Mouse (Mus musculus) liver, embryonic 16.5 days (tissue): Measurements from ENCODE around the gene Rpp25l. TPM values are rescaled to one million over a fixed set of nuclear protein-coding genes. Genes with fewer than 3 reads are reported as not detected.
A peak's percentile ranks its signal among the peaks of the same experiment; 100 is the strongest.

Experiments used
- ATAC-seq: fragments of 200-750 bp; cut with Nextera tagmentation; 2 replicates; pipeline ENCODE4 v1.8.0; 2017; ENCODE audit warnings: low read depth, mild to moderate bottlenecking, moderate number of reproducible peaks, moderate library complexity
- H3K27ac ChIP-seq: fragments of 300-500 bp; sonication (generic); 2 replicates; pipeline ENCODE4 v1.5.1; 2014; ENCODE audit warnings: mild to moderate bottlenecking, low read length
- H3K27me3 ChIP-seq: fragments of 300-500 bp; sonication (generic); 2 replicates; pipeline ENCODE4 v1.6.1; 2014; ENCODE audit warnings: low read depth, low read length, mixed read lengths; ENCODE audit not compliant: control insufficient read depth, insufficient read depth
- H3K36me3 ChIP-seq: fragments of 300-500 bp; sonication (generic); 2 replicates; pipeline ENCODE4 v1.6.1; 2014; ENCODE audit warnings: mild to moderate bottlenecking; ENCODE audit not compliant: control insufficient read depth, insufficient read depth
- H3K4me1 ChIP-seq: fragments of 300-500 bp; sonication (generic); 2 replicates; pipeline ENCODE4 v1.6.1; 2014; ENCODE audit warnings: low read depth, low read length, mixed read lengths; ENCODE audit not compliant: control insufficient read depth
- H3K4me2 ChIP-seq: fragments of 300-500 bp; sonication (generic); 2 replicates; pipeline ENCODE4 v1.6.1; 2014; ENCODE audit warnings: low read depth, low read length, mixed read lengths
- H3K4me3 ChIP-seq: fragments of 300-500 bp; sonication (generic); 2 replicates; pipeline ENCODE4 v1.5.1; 2014; ENCODE audit warnings: low read depth, mild to moderate bottlenecking, low read length
- H3K9ac ChIP-seq: fragments of 300-500 bp; sonication (generic); 2 replicates; pipeline ENCODE4 v1.6.1; 2014; ENCODE audit warnings: low read depth, low read length
- H3K9me3 ChIP-seq: fragments of 300-500 bp; sonication (generic); replicated peaks from 2 replicates; pipeline ENCODE4 v1.6.1; 2016; ENCODE audit warnings: low read length; ENCODE audit not compliant: control insufficient read depth
- WGBS: fragments of 180-500 bp; shearing (Covaris S2); extraction: QIAGEN DNeasy Blood & Tissue Kit; methylation state at CpG from one replicate; pipeline ENCODE4 v1.1.7; 2014; ENCODE audit not compliant: insufficient replicate concordance; 5-methylcytosine and 5-hydroxymethylcytosine counted together
- polyA plus RNA-seq: library from polyadenylated mRNA; unstranded; fragments of >200 nt; fragmentation: Nextera tagmentation; extraction: Ambion mirVana; gene quantifications from 2 replicates; pipeline ENCODE4 v1.2.1, GENCODE M21; 2015

Gene Rpp25l
- polyA plus RNA-seq, 1 experiment from 2014 or later = 27.2 TPM

DNA sequence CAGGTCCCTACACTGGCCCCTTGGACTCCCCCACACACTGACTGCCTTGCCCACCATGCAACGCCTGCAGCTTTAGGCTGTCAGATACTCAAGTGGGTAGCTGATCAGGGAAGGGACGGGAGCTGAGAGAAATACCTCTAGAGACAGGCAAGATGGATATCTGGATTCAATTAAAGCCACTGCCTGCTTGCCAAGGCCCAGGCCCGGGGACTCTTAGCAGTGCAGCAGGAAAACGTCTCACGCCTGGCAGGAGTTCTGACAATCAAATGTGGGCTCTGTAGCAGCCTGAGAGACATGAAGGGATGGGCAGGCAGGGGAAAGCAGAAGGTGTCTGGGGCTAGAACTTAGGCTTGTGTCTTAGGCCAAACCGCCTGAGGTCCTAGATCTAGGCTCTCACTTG is 3.5 kb upstream of the Rpp25l start:
- no peak for ATAC-seq
- Histone ChIP-seq H3K27me3 (no peaks in the 10 kb centered on the region), H3K9me3 (no peaks in the 10 kb centered on the region), H3K4me1 (peaks cover 18% of the 10 kb centered on the region), H3K9ac (no peak overlapping the region), H3K4me3 (no peak overlapping the region), H3K27ac (no peak overlapping the region), H3K4me2 (no peak overlapping the region), H3K36me3 (peaks cover 10% of the 10 kb centered on the region)
- WGBS = 71% methylated on average over 6 of the region's 6 CpGs

DNA sequence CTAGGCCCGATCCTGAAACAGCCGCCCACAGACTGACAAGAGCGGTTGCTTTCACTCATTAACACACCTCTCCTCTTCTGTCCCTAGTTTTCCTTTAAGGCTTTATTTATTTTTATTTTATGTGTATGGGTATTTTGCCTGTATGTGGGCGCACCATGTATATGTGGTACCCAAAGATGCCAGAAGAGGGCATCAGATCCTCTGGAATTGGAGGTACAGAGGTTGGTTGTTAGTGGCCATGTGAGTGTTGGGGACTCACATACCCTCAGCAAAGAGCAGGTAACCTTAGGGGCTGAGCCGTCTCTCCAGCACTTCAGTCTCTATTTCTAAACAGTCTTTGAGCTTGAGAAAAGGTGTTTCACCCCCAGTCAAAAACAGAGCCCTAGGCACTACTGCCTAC is 2.3 kb upstream of the Rpp25l start:
- no peaks in the 10 kb centered on the region for H3K9me3 ChIP-seq
- no peak overlapping the region for H3K4me2 ChIP-seq
- H3K27ac ChIP-seq = no peak overlapping the region
- peaks cover 10% of the 10 kb centered on the region for H3K36me3 ChIP-seq
- peaks cover 17% of the 10 kb centered on the region for H3K4me1 ChIP-seq
- ATAC-seq = no peak
- H3K4me3 ChIP-seq = no peak overlapping the region
- H3K9ac ChIP-seq = no peak overlapping the region
- WGBS = 81% methylated on average over 5 of the region's 5 CpGs
- H3K27me3 ChIP-seq = no peaks in the 10 kb centered on the region

DNA sequence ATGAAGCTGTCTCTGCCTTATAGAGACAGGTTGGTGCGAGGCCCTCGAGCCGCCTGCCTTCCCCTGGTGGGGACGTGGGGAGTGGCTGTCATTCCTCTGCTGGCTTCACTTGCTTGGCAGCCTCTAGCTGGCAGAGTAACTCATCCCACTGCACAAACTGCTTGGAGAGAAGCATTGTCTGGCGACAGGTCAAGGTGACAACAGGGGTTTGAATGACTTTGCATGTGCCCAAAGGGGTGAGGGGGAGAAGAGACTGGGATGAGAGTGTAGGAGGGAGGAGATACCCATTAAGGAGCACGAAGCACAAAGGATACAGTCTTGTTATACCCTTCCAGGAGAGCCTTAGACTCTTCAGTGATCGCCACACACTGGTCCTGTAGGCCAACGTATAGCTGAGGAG is 1.7 kb upstream of the Rpp25l start:
- Histone ChIP-seq H3K4me3 (no peak overlapping the region), H3K4me2 (no peak overlapping the region), H3K9me3 (no peaks in the 10 kb centered on the region), H3K27ac (no peak overlapping the region), H3K4me1 (peaks cover 17% of the 10 kb centered on the region), H3K27me3 (no peaks in the 10 kb centered on the region), H3K9ac (no peak overlapping the region), H3K36me3 (peaks cover 10% of the 10 kb centered on the region)
- no peak for ATAC-seq
- WGBS = 74% methylated on average over 8 of the region's 8 CpGs

DNA sequence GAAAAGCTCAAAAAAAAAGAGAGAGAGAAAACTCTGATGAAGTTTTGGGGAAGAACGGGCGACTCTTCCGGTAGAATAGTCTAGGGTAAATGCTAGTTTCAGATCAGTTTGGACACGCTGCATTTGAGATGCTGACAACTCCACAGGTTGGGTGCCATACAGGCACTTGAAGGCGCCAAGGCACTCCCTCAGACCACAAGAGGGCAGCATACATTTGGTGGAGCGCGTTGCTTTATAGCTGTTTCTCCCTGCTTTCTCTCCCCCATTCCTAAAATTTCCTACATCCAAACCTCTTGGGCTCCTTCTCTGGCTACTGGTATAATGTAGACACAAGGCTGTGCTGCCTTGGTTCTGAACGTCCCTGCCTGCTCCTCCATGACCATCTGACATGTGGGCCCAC is 942 bp upstream of the Rpp25l start:
- 18% methylated on average over 8 of the region's 8 CpGs for WGBS
- peak overlapping the region; percentile 88 for H3K4me3 ChIP-seq
- peaks cover 17% of the 10 kb centered on the region for H3K4me1 ChIP-seq
- H3K27ac ChIP-seq = no peak overlapping the region
- H3K9ac ChIP-seq = no peak overlapping the region; the same call in 1 of the 2 replicates
- H3K4me2 ChIP-seq = peak overlapping the region; percentile 96
- no peak for ATAC-seq
- H3K27me3 ChIP-seq = no peaks in the 10 kb centered on the region
- peaks cover 8% of the 10 kb centered on the region for H3K36me3 ChIP-seq
- H3K9me3 ChIP-seq = no peaks in the 10 kb centered on the region

DNA sequence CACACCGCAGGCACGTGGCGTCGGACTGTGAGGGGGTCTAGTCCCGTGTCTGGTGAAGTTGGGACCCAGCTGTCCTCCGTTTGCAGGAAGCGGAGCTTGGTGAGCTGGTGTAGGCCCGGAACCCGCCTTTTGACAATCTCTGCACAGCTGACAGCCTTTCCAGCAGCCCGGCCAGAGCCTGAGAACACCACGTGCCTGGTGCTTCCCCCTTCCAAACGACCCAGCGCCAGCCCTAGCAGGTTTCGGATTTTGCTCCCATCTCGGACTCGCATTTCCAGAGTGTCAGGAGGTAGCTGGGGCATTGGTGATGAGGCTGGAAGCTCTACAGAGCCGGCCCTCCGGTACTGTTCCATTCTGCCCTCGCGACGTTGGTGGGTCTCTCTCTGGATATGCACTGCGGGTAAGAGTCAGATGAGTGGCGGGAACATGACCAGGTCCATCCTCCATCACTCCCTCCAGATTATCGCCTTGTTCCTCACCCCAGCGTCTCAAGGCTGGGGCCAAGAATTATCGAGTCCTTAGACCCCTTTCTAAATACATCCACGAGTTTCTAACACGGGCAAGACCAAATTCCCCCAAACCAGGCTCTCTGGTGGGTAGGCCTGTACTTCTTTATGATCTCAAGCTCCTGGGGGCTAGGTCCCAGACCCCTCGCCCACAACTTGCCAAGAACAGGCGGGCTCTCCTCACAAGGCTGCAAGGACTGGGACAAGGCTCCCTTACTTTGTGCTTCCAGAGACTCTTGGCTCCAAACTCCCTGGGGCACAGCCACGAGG is 725 bp downstream of the Rpp25l start:
- Histone ChIP-seq H3K27me3 (peaks cover 3% of the 10 kb centered on the region; the same call in 1 of the 2 replicates), H3K4me3 (peak overlapping the region; percentile 88), H3K4me2 (peak overlapping the region; percentile 96), H3K9ac (peak overlapping the region; percentile 92), H3K27ac (peak overlapping the region; percentile 62; the same call in 1 of the 2 replicates), H3K36me3 (no peaks in the 10 kb centered on the region; the same call in 1 of the 2 replicates), H3K9me3 (no peaks in the 10 kb centered on the region), H3K4me1 (peaks cover 17% of the 10 kb centered on the region)
- ATAC-seq = peak; percentile 35
- 42% methylated on average over 31 of the region's 31 CpGs for WGBS

- peaks cover 17% of the 10 kb centered on the region for H3K4me1 ChIP-seq
- peak overlapping the region; percentile 96 for H3K4me2 ChIP-seq
- H3K27ac ChIP-seq = no peak overlapping the region
- H3K9me3 ChIP-seq = no peaks in the 10 kb centered on the region
- H3K9ac ChIP-seq = peak overlapping the region; percentile 92
- 74% methylated on average over 16 of the region's 16 CpGs for WGBS
- no peaks in the 10 kb centered on the region for H3K36me3 ChIP-seq
- H3K27me3 ChIP-seq = peaks cover 4% of the 10 kb centered on the region; the same call in 1 of the 2 replicates
- H3K4me3 ChIP-seq = peak overlapping the region; percentile 88
- no peak for ATAC-seq
Measured at GRCm38 (mm10) chr4:41711705-41712375, 1.5 kb downstream of the Rpp25l start.

GRCm38 (mm10) chr4:41710229-41710628 is 3.1 kb downstream of the Rpp25l start:
- ATAC-seq = no peak
- no peak overlapping the region for H3K4me2 ChIP-seq
- 66% methylated on average over 4 of the region's 4 CpGs for WGBS
- peaks cover 8% of the 10 kb centered on the region; the same call in 1 of the 2 replicates for H3K27me3 ChIP-seq
- H3K4me3 ChIP-seq = no peak overlapping the region
- no peaks in the 10 kb centered on the region for H3K36me3 ChIP-seq
- H3K9ac ChIP-seq = no peak overlapping the region
- H3K9me3 ChIP-seq = no peaks in the 10 kb centered on the region
- H3K4me1 ChIP-seq = peaks cover 17% of the 10 kb centered on the region
- no peak overlapping the region for H3K27ac ChIP-seq

DNA sequence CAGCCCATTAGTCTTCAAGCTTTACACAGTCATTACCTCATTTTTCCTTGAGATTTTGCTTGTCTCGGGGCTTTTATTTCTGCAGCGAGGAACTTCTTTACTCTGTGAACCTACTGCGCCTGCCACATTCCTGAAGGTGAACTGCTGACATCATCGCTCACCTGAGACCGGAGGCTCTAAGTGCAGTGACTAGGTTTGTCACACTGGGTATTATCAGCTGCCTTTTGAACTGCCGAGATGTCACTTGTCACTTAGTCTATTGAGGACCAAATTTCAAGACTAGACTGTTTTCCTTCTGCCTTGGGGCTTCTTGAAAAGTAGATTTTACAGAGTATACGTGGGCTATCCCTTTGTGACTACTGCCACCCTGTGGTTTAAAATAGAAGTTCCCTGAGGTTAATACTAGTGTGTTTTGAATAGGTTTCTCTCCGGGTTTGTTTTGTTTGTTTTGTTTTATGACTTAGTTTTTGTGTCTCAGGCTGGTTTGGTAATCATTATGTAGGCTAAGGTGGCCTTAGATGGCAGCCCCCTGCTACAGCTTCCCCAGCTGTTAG is 5.1 kb downstream of the Rpp25l start:
- 37% methylated on average over 8 of the region's 8 CpGs for WGBS
- Histone ChIP-seq H3K4me1 (peaks cover 9% of the 10 kb centered on the region), H3K4me3 (no peak overlapping the region), H3K27me3 (peaks cover 13% of the 10 kb centered on the region), H3K9me3 (no peaks in the 10 kb centered on the region), H3K9ac (no peak overlapping the region), H3K4me2 (no peak overlapping the region), H3K36me3 (no peaks in the 10 kb centered on the region), H3K27ac (no peak overlapping the region)
- ATAC-seq = no peak
